ENCODE assay signal across 25 mouse cellular contexts in the genomic region with DNA sequence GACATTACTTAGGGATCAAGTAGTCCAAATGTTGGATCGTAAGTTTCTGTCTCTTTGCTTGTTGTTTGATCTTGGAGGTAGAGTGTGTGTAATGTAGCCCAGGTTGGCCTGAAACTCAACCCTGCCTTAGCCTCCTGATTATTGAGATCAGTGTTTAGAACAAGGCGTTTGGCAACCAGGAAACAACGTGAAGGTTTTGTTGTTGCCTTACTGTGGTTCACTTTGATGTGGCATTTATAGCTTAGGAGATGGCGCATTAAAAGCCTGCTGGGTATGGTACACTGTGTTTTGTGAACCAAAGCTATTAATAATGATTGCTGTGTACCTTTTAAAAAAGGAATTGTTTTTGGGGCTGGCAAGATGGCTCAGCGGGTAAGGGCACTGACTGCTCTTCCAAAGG. TPM values are rescaled to one million over a fixed set of nuclear protein-coding genes. Genes with fewer than 3 reads are reported as not detected.
DNase-seq lines count a peak whose midpoint lies in the region; ATAC-seq and TF ChIP-seq lines count a peak whose summit lies in the region.
"Had no signal": no experiment of that assay in that cellular context is flagged by ENCODE, and none has a peak within 500 bp of the region (broad histone marks: within the 10 kb centered on the region; RNA-seq: fewer than 3 reads in every experiment).

No protein-coding gene starts in this region.

- H3K9me3 ChIP-seq in forebrain, embryonic 13.5 days (replicated peaks), result no peaks in the 10 kb centered on the region
- H3K9me3 ChIP-seq: embryonic facial prominence, embryonic 10.5 days; embryonic facial prominence, embryonic 13.5 days; forebrain, embryonic 12.5 days; hindbrain, embryonic 12.5 days; hindbrain, embryonic 15.5 days had no signal

- H3K9ac ChIP-seq in forebrain, embryonic 13.5 days, result no peak overlapping the region
- H3K9ac ChIP-seq: embryonic facial prominence, embryonic 13.5 days; forebrain, embryonic 12.5 days; hindbrain, embryonic 12.5 days; hindbrain, embryonic 15.5 days had no signal

- H3K27ac ChIP-seq in left cerebral cortex, adult 2 months, result no peak overlapping the region
- no peak overlapping the region for H3K27ac ChIP-seq in forebrain, embryonic 13.5 days
- H3K27ac ChIP-seq: embryonic facial prominence, embryonic 10.5 days; embryonic facial prominence, embryonic 13.5 days; forebrain, embryonic 12.5 days; gastrocnemius, adult 2 months; hindbrain, embryonic 12.5 days; hindbrain, embryonic 15.5 days had no signal

- TF ChIP-seq CTCF in left cerebral cortex, adult 2 months (IDR thresholded peaks at IDR 0.05), result no peak

- H3K4me2 ChIP-seq in forebrain, embryonic 13.5 days, result no peak overlapping the region
- H3K4me2 ChIP-seq: embryonic facial prominence, embryonic 13.5 days; forebrain, embryonic 12.5 days; heart, embryonic 11.5 days; hindbrain, embryonic 12.5 days; hindbrain, embryonic 15.5 days had no signal

- ATAC-seq in CD4-positive, CD25-positive, alpha-beta regulatory T cell, adult 4 months, result peak; percentile 45
- peak; percentile 69 for ATAC-seq in activated CD4-positive, CD25-positive, alpha-beta regulatory T cell, adult 4 months
- no peak for ATAC-seq in forebrain, embryonic 13.5 days
- ATAC-seq: forebrain, embryonic 16.5 days; intestine, embryonic 16.5 days had no signal

- WGBS in forebrain, embryonic 13.5 days, result 86% methylated on average over 5 of the region's 5 CpGs

- H3K4me3 ChIP-seq in left cerebral cortex, adult 2 months, result no peak overlapping the region
- no peak overlapping the region for H3K4me3 ChIP-seq in forebrain, embryonic 13.5 days
- H3K4me3 ChIP-seq: embryonic facial prominence, embryonic 10.5 days; embryonic facial prominence, embryonic 13.5 days; erythroblast, embryonic 14.5 days; forebrain, embryonic 12.5 days; gastrocnemius, adult 2 months; hindbrain, embryonic 12.5 days; hindbrain, embryonic 15.5 days had no signal

- DNase-seq in naive thymus-derived CD4-positive, alpha-beta T cell, adult 2 months (ENCODE audit: low read depth), result peak; percentile 73
- DNase-seq in adrenal gland, adult 2 months, result no peak
- DNase-seq in left cerebral cortex, adult 2 months (ENCODE audit: extremely low spot score in 1 of 2, low spot score in 2 of 2), result no peak
- DNase-seq: adrenal gland, adult 8-10 months; adrenal gland, postnatal 25 days; cerebellum, adult 8-10 months; cerebellum, postnatal 10 days; cerebellum, postnatal 36 days; embryo, embryonic 11 days; gastrocnemius, adult 2 months; gastrocnemius, postnatal 14 days; heart, adult 11 months; kidney, adult 18-20 months had no signal

- peaks cover 7% of the 10 kb centered on the region; the same call in 1 of the 2 replicates for H3K36me3 ChIP-seq in forebrain, embryonic 13.5 days (ENCODE audit: poor library complexity, severe bottlenecking)
- H3K36me3 ChIP-seq: embryonic facial prominence, embryonic 13.5 days; forebrain, embryonic 12.5 days; hindbrain, embryonic 12.5 days; hindbrain, embryonic 15.5 days had no signal

- intact Hi-C loops in left cerebral cortex, adult 2 months (cut with DNase I), result loop anchor here (10.0 kb wide), 1 partner anchor 475 kb away; no protein-coding TSS in a partner anchor

- no peaks in the 10 kb centered on the region for H3K4me1 ChIP-seq in forebrain, embryonic 13.5 days
- H3K4me1 ChIP-seq: embryonic facial prominence, embryonic 10.5 days; embryonic facial prominence, embryonic 13.5 days; forebrain, embryonic 12.5 days; hindbrain, embryonic 12.5 days; hindbrain, embryonic 15.5 days had no signal

- H3K27me3 ChIP-seq in forebrain, embryonic 13.5 days, result no peaks in the 10 kb centered on the region
- H3K27me3 ChIP-seq: embryonic facial prominence, embryonic 13.5 days; forebrain, embryonic 12.5 days; hindbrain, embryonic 12.5 days; hindbrain, embryonic 15.5 days had no signal

RNA-seq across cellular contexts. Expression of a gene that starts 18.1 kb away (rescaled TPM):
- polyA plus RNA-seq in CD4-positive, CD25-positive, alpha-beta regulatory T cell, adult 4 months (2017; shearing (Covaris generic)), result 10 to 100 TPM; 34.9 to 40.1 TPM
- 10 to 100 TPM; 45.6 to 47.7 TPM for polyA plus RNA-seq in activated CD4-positive, CD25-positive, alpha-beta regulatory T cell, adult 4 months (2017; shearing (Covaris generic))
- 10 to 100 TPM; 16.3 to 18.7 TPM for total RNA-seq in adrenal gland, adult 2 months (2021)
- 0.35 and 0.40 TPM in 2 replicates for polyA plus RNA-seq in adrenal gland, adult 2 months (2012; rRNA removed)
- 10 to 100 TPM; 17.0 to 17.2 TPM for total RNA-seq in left cerebral cortex, adult 2 months (2021)
- polyA plus RNA-seq in forebrain, embryonic 13.5 days (2015; fragmentation: Nextera tagmentation; extraction: Ambion mirVana), result 99.4 and 102 TPM in 2 replicates

RNA-seq across cellular contexts. Expression of a gene that starts 57.7 kb away (rescaled TPM):
- 100 to 1,000 TPM; 253 to 255 TPM for polyA plus RNA-seq in CD4-positive, CD25-positive, alpha-beta regulatory T cell, adult 4 months (2017; shearing (Covaris generic))
- polyA plus RNA-seq in activated CD4-positive, CD25-positive, alpha-beta regulatory T cell, adult 4 months (2017; shearing (Covaris generic)), result 100 to 1,000 TPM; 304 to 326 TPM
- total RNA-seq in adrenal gland, adult 2 months (2021), result 100 to 1,000 TPM in 1 of 2 experiments, 10 to 100 TPM in 1; 74.5 to 126 TPM
- 4.2 and 6.1 TPM in 2 replicates for polyA plus RNA-seq in adrenal gland, adult 2 months (2012; rRNA removed)
- total RNA-seq in left cerebral cortex, adult 2 months (2021), result 100 to 1,000 TPM; 125 to 166 TPM
- 78.1 and 78.3 TPM in 2 replicates for polyA plus RNA-seq in forebrain, embryonic 13.5 days (2015; fragmentation: Nextera tagmentation; extraction: Ambion mirVana)

Comparison
In these comparisons a context has a peak if more than half of its experiments do, and no peak if none do; other contexts are left out.
1. RNA of a gene that starts 18.1 kb away (polyA plus RNA-seq): 99.4 to 102 TPM in forebrain, embryonic 13.5 days, 45.6 to 47.7 TPM in activated CD4-positive, CD25-positive, alpha-beta regulatory T cell, adult 4 months and 34.9 to 40.1 TPM in CD4-positive, CD25-positive, alpha-beta regulatory T cell, adult 4 months; 0.35 to 0.40 TPM in adrenal gland, adult 2 months; every median in the first group is over 10 times any median in the second.
2. RNA of a gene that starts 57.7 kb away (polyA plus RNA-seq): 304 to 326 TPM in activated CD4-positive, CD25-positive, alpha-beta regulatory T cell, adult 4 months, 253 to 255 TPM in CD4-positive, CD25-positive, alpha-beta regulatory T cell, adult 4 months and 78.1 to 78.3 TPM in forebrain, embryonic 13.5 days; 4.2 to 6.1 TPM in adrenal gland, adult 2 months; every median in the first group is over 10 times any median in the second.